Mouse (Mus musculus) heart, adult 2 months (tissue): ENCODE data around the gene Pacs1. TPM values are rescaled to one million over a fixed set of nuclear protein-coding genes. Genes with fewer than 3 reads are reported as not detected.
"Not testable (repeated sequence)": the region's sequence is repeated elsewhere in the genome, so short reads cannot be mapped to it uniquely, and the experiment has no call there.

ENCODE experiments used
- DNase-seq, 2 experiments: peaks; one replicate each; pipeline ENCODE4 v3.0.0; 2021
- H3K27ac ChIP-seq: fragments of 200-600 bp; 2 replicates; pipeline ENCODE4 v1.8.1; 2022
- H3K27me3 ChIP-seq: fragments of 200-500 bp; 2 replicates; pipeline ENCODE4 v1.6.1; 2012; ENCODE audit warnings: mild to moderate bottlenecking, low read length, inconsistent platforms, mixed read lengths; ENCODE audit not compliant: control insufficient read depth, insufficient read depth
- H3K36me3 ChIP-seq: fragments of 200-500 bp; 2 replicates; pipeline ENCODE4 v1.6.1; 2012; ENCODE audit warnings: low read length, inconsistent platforms; ENCODE audit not compliant: control insufficient read depth, insufficient read depth
- H3K4me1 ChIP-seq: fragments of 200-500 bp; 2 replicates; pipeline ENCODE4 v1.6.1; 2011; ENCODE audit warnings: low read length; ENCODE audit not compliant: control insufficient read depth, insufficient read depth
- H3K4me3 ChIP-seq: fragments of 200-600 bp; 2 replicates; pipeline ENCODE4 v1.8.1; 2022
- H3K79me2 ChIP-seq: fragments of 200-500 bp; replicated peaks from 2 replicates; pipeline ENCODE4 v1.6.1; 2012; ENCODE audit warnings: mild to moderate bottlenecking, inconsistent platforms, low read length, moderate library complexity, mixed read lengths; ENCODE audit not compliant: control insufficient read depth, insufficient read depth
- H3K9ac ChIP-seq: fragments of 200-500 bp; 2 replicates; pipeline ENCODE4 v1.6.1; 2012; ENCODE audit warnings: low read depth, mild to moderate bottlenecking, control low read depth, inconsistent platforms, low read length, mixed read lengths
- CTCF ChIP-seq: fragments of 200-600 bp; IDR thresholded peaks from 2 replicates; pipeline ENCODE4 v1.8.1; 2022; ENCODE audit warnings: antibody characterized with exemption, mild to moderate bottlenecking, moderate library complexity
- EP300 ChIP-seq: fragments of 200-500 bp; IDR thresholded peaks from 2 replicates; pipeline ENCODE4 v1.6.1; 2011; ENCODE audit warnings: low read depth, low read length, control low read depth; ENCODE audit not compliant: insufficient read depth
- POLR2A ChIP-seq: fragments of 200-500 bp; IDR thresholded peaks from 2 replicates; pipeline ENCODE4 v1.6.1; 2011; ENCODE audit warnings: mild to moderate bottlenecking, low read depth, low read length, control low read depth; ENCODE audit not compliant: insufficient read depth
- WGBS: fragments of 180-500 bp; shearing (Covaris S2); methylation state at CpG from one replicate; pipeline ENCODE4 v1.1.7; 2018; 5-methylcytosine and 5-hydroxymethylcytosine counted together
- intact Hi-C: fragments of 180-260 bp; cut with DNase I; formaldehyde crosslinking; loops from one replicate; pipeline ENCODE4 v1.15.1; 2025
- polyA plus RNA-seq: library from polyadenylated mRNA; depleted of rRNA; stranded (reverse); fragments of >200 nt; gene quantifications from 2 replicates; pipeline ENCODE4 v1.2.3, GENCODE M21; 2012
- total RNA-seq, 2 experiments: library from RNA; stranded (reverse); gene quantifications; 2 replicates each; pipeline ENCODE4 v1.2.3; 2021

The Pacs1 gene
- total and polyA plus RNA-seq, 3 experiments: 20.8 to 25.7 (median 21.6) TPM

- no peak overlapping the region for H3K4me3 ChIP-seq
- intact Hi-C loops: no loop called here
- TF ChIP-seq CTCF: no peak
- TF ChIP-seq EP300: no peak
- no peak for TF ChIP-seq POLR2A
- H3K79me2 ChIP-seq: no peaks in the 10 kb centered on the region
- 78% methylated on average over 2 of the region's 2 CpGs for WGBS
- no peak overlapping the region for H3K9ac ChIP-seq
- DNase-seq: no peak
- H3K27me3 ChIP-seq: no peaks in the 10 kb centered on the region
- H3K36me3 ChIP-seq: no peaks in the 10 kb centered on the region
- no peak overlapping the region for H3K27ac ChIP-seq
- H3K4me1 ChIP-seq: no peaks in the 10 kb centered on the region
These were observed 51.0 kb downstream of the Pacs1 start for GRCm38 (mm10) chr19:5221926-5222325.

DNA sequence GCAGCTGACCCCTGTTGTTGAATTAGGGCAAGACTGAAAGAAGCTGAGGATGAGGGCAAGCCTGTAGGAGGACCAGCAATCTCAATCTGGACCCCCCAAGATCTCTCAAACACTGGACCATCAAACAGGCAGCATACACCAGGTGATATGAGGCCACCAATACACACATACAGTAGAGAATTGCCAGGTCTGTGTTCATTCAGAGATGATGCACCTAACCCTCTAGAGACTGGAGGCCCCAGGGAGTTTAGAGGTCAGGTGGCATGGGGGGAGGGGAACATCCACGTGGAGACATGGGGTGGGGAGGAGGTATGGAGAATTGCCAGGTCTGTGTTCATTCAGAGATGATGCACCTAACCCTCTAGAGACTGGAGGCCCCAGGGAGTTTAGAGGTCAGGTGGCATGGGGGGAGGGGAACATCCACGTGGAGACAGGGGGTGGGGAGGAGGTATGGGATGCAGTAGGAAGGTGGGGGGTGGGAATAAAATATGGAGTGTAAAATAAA lies 51.6 kb downstream of the Pacs1 start:
- intact Hi-C loops, H3K9ac ChIP-seq, H3K79me2 ChIP-seq, H3K36me3 ChIP-seq, H3K4me3 ChIP-seq, H3K4me1 ChIP-seq, H3K27me3 ChIP-seq, H3K27ac ChIP-seq, DNase-seq: not testable (repeated sequence)
- 15% methylated on average over 2 of the region's 2 CpGs for WGBS

- intact Hi-C loops: no loop called here
- Histone ChIP-seq H3K27me3 (no peaks in the 10 kb centered on the region), H3K4me1 (no peaks in the 10 kb centered on the region), H3K79me2 (no peaks in the 10 kb centered on the region), H3K9ac (no peak overlapping the region), H3K27ac (no peak overlapping the region), H3K36me3 (no peaks in the 10 kb centered on the region), H3K4me3 (no peak overlapping the region)
- no peak for TF ChIP-seq CTCF
- no peak for TF ChIP-seq POLR2A
- no peak for TF ChIP-seq EP300
- whole genome bisulfite sequencing: 88% methylated on average over 3 of the region's 3 CpGs
- no peak for DNase-seq
These were observed 52.5 kb downstream of the Pacs1 start for GRCm38 (mm10) chr19:5220389-5220788.

DNA sequence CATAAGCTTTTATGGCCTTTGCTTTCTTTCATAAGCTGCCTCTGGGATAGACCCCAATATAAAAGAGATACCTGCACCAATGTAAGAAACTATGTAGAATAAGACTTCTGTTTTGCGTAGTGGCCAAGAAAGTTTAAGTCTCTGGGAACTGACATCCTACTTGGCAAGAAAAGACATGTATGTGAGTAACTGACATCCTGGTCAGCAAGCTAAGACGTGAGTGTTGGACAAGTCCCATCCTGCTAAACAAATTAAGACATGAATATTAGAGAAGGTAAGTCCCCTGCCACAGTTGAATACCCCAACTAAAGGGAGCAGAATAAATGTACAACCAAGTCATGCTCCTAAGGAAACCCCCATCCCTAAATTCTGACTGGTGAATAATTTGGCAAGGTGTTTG lies 71.2 kb downstream of the Pacs1 start:
- no peaks in the 10 kb centered on the region for H3K27me3 ChIP-seq
- H3K4me3 ChIP-seq: no peak overlapping the region
- no peaks in the 10 kb centered on the region for H3K4me1 ChIP-seq
- no peaks in the 10 kb centered on the region; the same call in 1 of the 2 replicates for H3K79me2 ChIP-seq
- H3K36me3 ChIP-seq: no peaks in the 10 kb centered on the region; the same call in 1 of the 2 replicates
- 74% methylated on average over 2 of the region's 2 CpGs for WGBS
- intact Hi-C loops: no loop called here
- H3K9ac ChIP-seq: no peak overlapping the region
- no peak for DNase-seq
- TF ChIP-seq CTCF (no peak), EP300 (no peak), POLR2A (no peak)
- no peak overlapping the region for H3K27ac ChIP-seq

DNA sequence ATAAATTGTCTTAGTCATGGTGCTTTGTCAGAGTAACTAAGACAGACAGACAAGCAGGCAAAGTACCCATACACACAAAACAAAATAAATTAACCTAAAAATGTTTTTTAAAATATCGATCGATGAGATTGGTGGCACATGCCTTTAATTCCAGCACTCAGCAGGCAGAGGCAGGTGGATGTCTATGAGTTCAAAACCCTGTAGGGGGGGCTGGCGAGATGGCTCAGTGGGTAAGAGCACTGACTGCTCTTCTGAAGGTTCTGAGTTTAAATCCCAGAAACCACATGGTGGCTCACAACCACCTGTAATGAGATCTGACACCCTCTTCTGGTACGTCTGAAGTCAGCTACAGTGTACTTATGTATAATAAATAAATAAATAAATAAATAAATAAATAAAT lies 72.3 kb downstream of the Pacs1 start:
- H3K27me3 ChIP-seq, intact Hi-C loops, H3K4me1 ChIP-seq, H3K9ac ChIP-seq, H3K36me3 ChIP-seq, H3K27ac ChIP-seq, DNase-seq, H3K4me3 ChIP-seq, H3K79me2 ChIP-seq: not testable (repeated sequence)
- 92% methylated on average over 4 of the region's 4 CpGs for WGBS

DNA sequence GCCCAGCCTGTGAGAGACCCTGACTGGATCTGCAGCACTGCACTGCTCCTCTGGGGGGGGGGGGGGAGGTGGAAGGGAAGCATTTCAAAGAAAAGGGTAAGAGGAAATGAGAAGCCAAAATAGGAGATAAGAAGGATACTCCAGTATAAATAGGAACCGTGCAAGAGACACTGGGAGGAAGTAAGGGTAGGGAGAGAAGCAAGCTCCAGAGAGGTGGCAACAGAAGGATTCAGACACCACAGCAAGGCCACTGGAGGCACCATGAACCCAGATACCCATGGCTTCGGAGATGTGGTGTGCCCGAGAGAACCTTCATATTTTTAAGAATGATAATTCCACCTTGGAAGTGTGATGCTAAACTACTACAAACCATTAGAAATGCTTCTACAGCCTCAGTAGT lies 74.4 kb downstream of the Pacs1 start:
- 53% methylated on average over 3 of the region's 3 CpGs for WGBS
- TF ChIP-seq POLR2A (no peak), CTCF (no peak), EP300 (no peak)
- DNase-seq: no peak
- Histone ChIP-seq H3K27me3 (no peaks in the 10 kb centered on the region), H3K4me1 (no peaks in the 10 kb centered on the region; the same call in 1 of the 2 replicates), H3K27ac (no peak overlapping the region), H3K4me3 (no peak overlapping the region), H3K36me3 (no peaks in the 10 kb centered on the region; the same call in 1 of the 2 replicates), H3K79me2 (no peaks in the 10 kb centered on the region; the same call in 1 of the 2 replicates), H3K9ac (no peak overlapping the region)
- intact Hi-C loops: loop anchor here (5.0 kb wide), 1 partner anchor 149 kb away; the partner anchor contains the start of gene Cst6
